Mouse (Mus musculus): ENCODE results near the gene Mum1.

- TF ChIP-seq POLR2A (IDR thresholded peaks at IDR 0.05; ENCODE audit: borderline replicate concordance, low read depth, low read length) (no peak), CTCF (IDR thresholded peaks at IDR 0.05; ENCODE audit: low read depth, low read length) (no peak)
These were observed 36.6 kb downstream of the Mum1 start for GRCm38 (mm10) chr10:80262776-80263365.
